In genomic region chr4:102538266-102538665, GRCm38 (mm10) we compare ENCODE assay signal across 25 mouse cellular contexts.
"Had no signal": no experiment of that assay in that cellular context is flagged by ENCODE, and none has a peak within 500 bp of the region (broad histone marks: within the 10 kb centered on the region; RNA-seq: fewer than 3 reads in every experiment).

No protein-coding gene starts in this region.

- DNase-seq: forebrain, postnatal 0 days; gastrocnemius, postnatal 14 days; gastrocnemius, postnatal 36 days; heart, adult 2 months; heart, postnatal 14 days; heart, postnatal 4 days; kidney, adult 18-20 months; kidney, adult 8-10 months; kidney, postnatal 10 days; kidney, postnatal 25 days; kidney, postnatal 4 days; liver; liver, embryonic 13.5 days had no signal

- H3K27me3 ChIP-seq: heart, embryonic 13.5 days; heart, embryonic 15.5 days; hindbrain, embryonic 12.5 days; limb, embryonic 12.5 days; liver, embryonic 13.5 days; liver, embryonic 15.5 days had no signal

- H3K36me3 ChIP-seq: heart, embryonic 13.5 days; heart, embryonic 15.5 days; hindbrain, embryonic 10.5 days; hindbrain, embryonic 12.5 days; limb, embryonic 10.5 days; limb, embryonic 12.5 days; liver, embryonic 13.5 days; liver, embryonic 15.5 days had no signal

- H3K4me2 ChIP-seq: heart, embryonic 11.5 days; heart, embryonic 13.5 days; heart, embryonic 15.5 days; hindbrain, embryonic 12.5 days; hindbrain, embryonic 14.5 days; limb, embryonic 12.5 days; liver, embryonic 11.5 days; liver, embryonic 13.5 days; liver, embryonic 15.5 days had no signal

- H3K4me3 ChIP-seq: heart, adult 2 months; heart, embryonic 13.5 days; heart, embryonic 15.5 days; hindbrain, embryonic 10.5 days; hindbrain, embryonic 12.5 days; layer of hippocampus, adult 2 months; left cerebral cortex, adult 2 months; limb, embryonic 10.5 days; limb, embryonic 12.5 days; liver, embryonic 13.5 days; liver, embryonic 15.5 days had no signal
